Mouse (Mus musculus) liver, embryonic 12.5 days (tissue): ENCODE results near the gene Rps6kl1. TPM values are rescaled to one million over a fixed set of nuclear protein-coding genes. Genes with fewer than 3 reads are reported as not detected.

ENCODE experiments used
- ATAC-seq: fragments of 200-750 bp; cut with Nextera tagmentation; 2 replicates; pipeline ENCODE4 v1.8.0; 2017; ENCODE audit warnings: moderate number of reproducible peaks, mild to moderate bottlenecking, moderate library complexity
- H3K27ac ChIP-seq: fragments of 300-500 bp; sonication (generic); 2 replicates; pipeline ENCODE4 v1.5.1; 2016; ENCODE audit warnings: mild to moderate bottlenecking
- H3K27me3 ChIP-seq: fragments of 300-500 bp; sonication (generic); replicated peaks from 2 replicates; pipeline ENCODE4 v1.6.1; 2016; ENCODE audit warnings: mild to moderate bottlenecking, moderate library complexity
- H3K36me3 ChIP-seq: fragments of 300-500 bp; sonication (generic); 2 replicates; pipeline ENCODE4 v1.6.1; 2016; ENCODE audit warnings: mild to moderate bottlenecking, moderate library complexity
- H3K4me1 ChIP-seq: fragments of 300-500 bp; sonication (generic); 2 replicates; pipeline ENCODE4 v1.6.1; 2016
- H3K4me2 ChIP-seq: fragments of 300-500 bp; sonication (generic); 2 replicates; pipeline ENCODE4 v1.6.1; 2016; ENCODE audit warnings: mild to moderate bottlenecking, moderate library complexity
- H3K4me3 ChIP-seq: fragments of 300-500 bp; sonication (generic); 2 replicates; pipeline ENCODE4 v1.5.1; 2016; ENCODE audit warnings: mild to moderate bottlenecking, moderate library complexity
- H3K9ac ChIP-seq: fragments of 300-500 bp; sonication (generic); 2 replicates; pipeline ENCODE4 v1.6.1; 2016; ENCODE audit warnings: mild to moderate bottlenecking, moderate library complexity
- H3K9me3 ChIP-seq: fragments of 300-500 bp; sonication (generic); replicated peaks from 2 replicates; pipeline ENCODE4 v1.6.1; 2016; ENCODE audit warnings: mild to moderate bottlenecking, moderate library complexity
- WGBS: fragments of 180-500 bp; shearing (Covaris S2); methylation state at CpG from one replicate; pipeline ENCODE4 v1.1.7; 2016; ENCODE audit not compliant: insufficient replicate concordance; 5-methylcytosine and 5-hydroxymethylcytosine counted together
- polyA plus RNA-seq: library from polyadenylated mRNA; unstranded; fragments of >200 nt; fragmentation: Nextera tagmentation; extraction: Ambion mirVana; gene quantifications from 2 replicates; pipeline ENCODE4 v1.2.1, GENCODE M21; 2016

Rps6kl1 gene
- polyA plus RNA-seq, 1 experiment from 2014 or later = 0.60 TPM

- peaks cover 89% of the 10 kb centered on the region for H3K27me3 ChIP-seq
- ATAC-seq = no peak
- peaks cover 27% of the 10 kb centered on the region for H3K4me1 ChIP-seq
- 62% methylated on average over 7 of the region's 7 CpGs for WGBS
- H3K36me3 ChIP-seq = no peaks in the 10 kb centered on the region
- H3K4me2 ChIP-seq = no peak overlapping the region
- no peak overlapping the region for H3K4me3 ChIP-seq
- H3K27ac ChIP-seq = no peak overlapping the region
- no peak overlapping the region for H3K9ac ChIP-seq
- H3K9me3 ChIP-seq = no peaks in the 10 kb centered on the region
Measured at GRCm38 (mm10) chr12:85174016-85174415, 23.0 kb upstream of the Rps6kl1 start.

- Histone ChIP-seq H3K4me2 (no peak overlapping the region), H3K9me3 (no peaks in the 10 kb centered on the region), H3K9ac (no peak overlapping the region), H3K4me1 (peaks cover 11% of the 10 kb centered on the region), H3K27ac (no peak overlapping the region), H3K27me3 (peaks cover 62% of the 10 kb centered on the region), H3K4me3 (no peak overlapping the region), H3K36me3 (no peaks in the 10 kb centered on the region)
- ATAC-seq = no peak
- WGBS = 55% methylated on average over 3 of the region's 3 CpGs
Measured at GRCm38 (mm10) chr12:85170948-85171307, 19.9 kb upstream of the Rps6kl1 start.

GRCm38 (mm10) chr12:85170284-85170947, 19.4 kb upstream of the Rps6kl1 start:
- H3K4me3 ChIP-seq = no peak overlapping the region
- 73% methylated on average over 11 of the region's 11 CpGs for WGBS
- H3K9ac ChIP-seq = no peak overlapping the region
- H3K27me3 ChIP-seq = peaks cover 57% of the 10 kb centered on the region
- H3K36me3 ChIP-seq = no peaks in the 10 kb centered on the region
- peaks cover 8% of the 10 kb centered on the region for H3K4me1 ChIP-seq
- no peaks in the 10 kb centered on the region for H3K9me3 ChIP-seq
- no peak overlapping the region for H3K27ac ChIP-seq
- H3K4me2 ChIP-seq = no peak overlapping the region
- ATAC-seq = no peak

GRCm38 (mm10) chr12:85169877-85170276, 18.8 kb upstream of the Rps6kl1 start:
- Histone ChIP-seq H3K4me3 (no peak overlapping the region), H3K9ac (no peak overlapping the region), H3K27me3 (peaks cover 51% of the 10 kb centered on the region), H3K4me2 (no peak overlapping the region), H3K9me3 (no peaks in the 10 kb centered on the region), H3K36me3 (no peaks in the 10 kb centered on the region), H3K4me1 (peaks cover 8% of the 10 kb centered on the region), H3K27ac (no peak overlapping the region)
- WGBS = 64% methylated on average over 3 of the region's 3 CpGs
- no peak for ATAC-seq

- Histone ChIP-seq H3K4me1 (peaks cover 8% of the 10 kb centered on the region), H3K9me3 (no peaks in the 10 kb centered on the region), H3K27ac (no peak overlapping the region), H3K27me3 (peaks cover 46% of the 10 kb centered on the region), H3K9ac (no peak overlapping the region; the same call in 1 of the 2 replicates), H3K4me3 (peak overlapping the region; percentile 16; the same call in 1 of the 2 replicates), H3K4me2 (peak overlapping the region; percentile 52), H3K36me3 (no peaks in the 10 kb centered on the region)
- peak; percentile 53; the same call in 1 of the 2 replicates for ATAC-seq
- WGBS = 19% methylated on average over 27 of the region's 27 CpGs
Measured at GRCm38 (mm10) chr12:85169117-85169858, 18.2 kb upstream of the Rps6kl1 start.

GRCm38 (mm10) chr12:85166631-85167030, 15.6 kb upstream of the Rps6kl1 start:
- H3K4me1 ChIP-seq = peaks cover 8% of the 10 kb centered on the region
- no peak overlapping the region for H3K9ac ChIP-seq
- WGBS = 73% methylated on average over 9 of the region's 9 CpGs
- peaks cover 26% of the 10 kb centered on the region; the same call in 1 of the 2 replicates for H3K27me3 ChIP-seq
- no peak overlapping the region for H3K4me3 ChIP-seq
- no peaks in the 10 kb centered on the region for H3K9me3 ChIP-seq
- no peak overlapping the region for H3K27ac ChIP-seq
- ATAC-seq = no peak
- H3K36me3 ChIP-seq = no peaks in the 10 kb centered on the region
- H3K4me2 ChIP-seq = no peak overlapping the region

- Histone ChIP-seq H3K27ac (no peak overlapping the region), H3K36me3 (no peaks in the 10 kb centered on the region), H3K9me3 (no peaks in the 10 kb centered on the region), H3K4me3 (no peak overlapping the region), H3K9ac (no peak overlapping the region), H3K4me2 (no peak overlapping the region), H3K27me3 (peaks cover 12% of the 10 kb centered on the region; the same call in 1 of the 2 replicates), H3K4me1 (peaks cover 8% of the 10 kb centered on the region)
- no peak for ATAC-seq
- 62% methylated on average over 5 of the region's 5 CpGs for WGBS
Measured at GRCm38 (mm10) chr12:85164996-85165395, 13.9 kb upstream of the Rps6kl1 start.

- Histone ChIP-seq H3K36me3 (no peaks in the 10 kb centered on the region), H3K4me3 (no peak overlapping the region), H3K27ac (no peak overlapping the region), H3K9me3 (no peaks in the 10 kb centered on the region), H3K27me3 (peaks cover 13% of the 10 kb centered on the region; the same call in 1 of the 2 replicates), H3K4me1 (0 out of 2 replicates have a peak, but pooled peaks cover 5% of the 10 kb centered on the region), H3K4me2 (no peak overlapping the region), H3K9ac (no peak overlapping the region)
- WGBS = 56% methylated on average over 5 of the region's 5 CpGs
- ATAC-seq = no peak
Measured at GRCm38 (mm10) chr12:85159592-85159991, 8.5 kb upstream of the Rps6kl1 start.

GRCm38 (mm10) chr12:85158801-85159200, 7.7 kb upstream of the Rps6kl1 start:
- Histone ChIP-seq H3K4me1 (0 out of 2 replicates have a peak, but pooled peaks cover 5% of the 10 kb centered on the region), H3K27ac (no peak overlapping the region), H3K9ac (no peak overlapping the region), H3K9me3 (no peaks in the 10 kb centered on the region), H3K27me3 (peaks cover 13% of the 10 kb centered on the region; the same call in 1 of the 2 replicates), H3K4me2 (no peak overlapping the region), H3K4me3 (no peak overlapping the region), H3K36me3 (no peaks in the 10 kb centered on the region)
- 66% methylated on average over 8 of the region's 8 CpGs for WGBS
- no peak for ATAC-seq

GRCm38 (mm10) chr12:85157797-85158460, 6.9 kb upstream of the Rps6kl1 start:
- H3K4me2 ChIP-seq = no peak overlapping the region
- H3K4me3 ChIP-seq = no peak overlapping the region
- H3K27ac ChIP-seq = no peak overlapping the region
- no peaks in the 10 kb centered on the region for H3K9me3 ChIP-seq
- H3K4me1 ChIP-seq = 0 out of 2 replicates have a peak, but pooled peaks cover 5% of the 10 kb centered on the region
- ATAC-seq = no peak
- H3K27me3 ChIP-seq = peaks cover 14% of the 10 kb centered on the region; the same call in 1 of the 2 replicates
- H3K9ac ChIP-seq = no peak overlapping the region
- WGBS = 71% methylated on average over 14 of the region's 14 CpGs
- no peaks in the 10 kb centered on the region for H3K36me3 ChIP-seq

GRCm38 (mm10) chr12:85156324-85156723, 5.3 kb upstream of the Rps6kl1 start:
- whole genome bisulfite sequencing = 26% methylated on average over 6 of the region's 6 CpGs
- Histone ChIP-seq H3K4me1 (peaks cover 9% of the 10 kb centered on the region), H3K27ac (no peak overlapping the region), H3K4me3 (no peak overlapping the region), H3K36me3 (no peaks in the 10 kb centered on the region), H3K27me3 (peaks cover 17% of the 10 kb centered on the region; the same call in 1 of the 2 replicates), H3K9me3 (no peaks in the 10 kb centered on the region), H3K4me2 (no peak overlapping the region), H3K9ac (no peak overlapping the region)
- ATAC-seq = no peak

GRCm38 (mm10) chr12:85153011-85153410, 1.9 kb upstream of the Rps6kl1 start:
- ATAC-seq = peak; percentile 17; the same call in 1 of the 2 replicates
- Histone ChIP-seq H3K27ac (no peak overlapping the region), H3K4me1 (peaks cover 20% of the 10 kb centered on the region), H3K4me3 (no peak overlapping the region), H3K36me3 (no peaks in the 10 kb centered on the region), H3K27me3 (peaks cover 49% of the 10 kb centered on the region), H3K9me3 (no peaks in the 10 kb centered on the region), H3K4me2 (no peak overlapping the region), H3K9ac (no peak overlapping the region)
- WGBS = 57% methylated on average over 3 of the region's 3 CpGs
